Mouse (Mus musculus): ENCODE data around the gene Phf21a. TPM values are rescaled to one million over a fixed set of nuclear protein-coding genes. Genes with fewer than 3 reads are reported as not detected.

Gene Phf21a
- polyA plus RNA-seq, 1 experiment from 2014 or later, result 17.9 TPM

DNA sequence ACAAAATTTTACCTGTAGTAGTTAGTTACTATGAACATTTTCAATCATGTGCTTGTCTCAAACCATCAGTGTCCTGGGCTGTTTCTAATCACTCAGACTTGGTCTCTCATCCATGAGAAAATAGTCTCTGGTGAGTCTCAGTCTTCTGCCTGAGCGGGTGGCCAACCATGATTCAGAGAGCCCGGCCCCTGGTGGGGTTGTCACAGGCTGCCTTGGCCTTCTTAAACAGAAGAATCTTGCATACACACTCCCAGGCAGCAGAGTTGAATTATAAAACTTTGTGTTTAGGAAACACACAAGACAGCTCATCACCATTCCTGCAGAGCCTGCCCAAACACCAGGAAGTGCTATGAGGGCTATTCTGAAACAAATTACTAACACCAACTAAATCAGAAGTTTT lies 239.0 kb downstream of the Phf21a start:
- WGBS, result 93% methylated on average over 2 of the region's 2 CpGs
- H3K27me3 ChIP-seq (replicated peaks; ENCODE audit: control insufficient read depth, insufficient read depth, low read length), result no peaks in the 10 kb centered on the region
- no peak overlapping the region for H3K27ac ChIP-seq (ENCODE audit: low read length)
- no peak overlapping the region for H3K4me3 ChIP-seq (ENCODE audit: low read length)
- no peak overlapping the region for H3K4me2 ChIP-seq (ENCODE audit: low read depth, low read length)
- peaks cover 6% of the 10 kb centered on the region; the same call in 1 of the 2 replicates for H3K36me3 ChIP-seq (ENCODE audit: control insufficient read depth, insufficient read depth, low read length)
- no peaks in the 10 kb centered on the region for H3K4me1 ChIP-seq (ENCODE audit: control insufficient read depth, insufficient read depth, low read length)
- no peak overlapping the region for H3K9ac ChIP-seq (ENCODE audit: low read depth, low read length)
- no peaks in the 10 kb centered on the region for H3K9me3 ChIP-seq (ENCODE audit: control insufficient read depth, low read length)
- no peak for ATAC-seq

DNA sequence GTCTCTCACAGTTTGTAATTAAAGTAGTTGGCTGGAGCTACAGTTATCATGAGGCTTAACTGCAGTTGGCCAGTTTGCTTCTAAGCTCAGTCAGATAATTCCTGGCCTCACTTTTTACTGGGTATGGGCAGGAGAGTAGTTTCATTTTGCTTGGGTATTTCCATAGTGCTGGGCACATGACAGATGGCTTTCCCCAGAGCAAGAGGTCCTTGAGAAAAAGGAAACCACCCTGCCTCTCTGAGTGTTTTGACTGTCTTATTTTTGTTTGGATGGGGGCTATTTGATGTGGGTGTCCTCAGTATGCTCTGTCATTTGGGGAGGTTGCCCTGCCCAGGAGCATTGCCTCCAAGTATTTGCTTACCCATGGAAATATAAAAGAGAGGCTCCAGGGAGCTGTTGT lies 249.5 kb downstream of the Phf21a start:
- H3K4me2 ChIP-seq (ENCODE audit: low read depth, low read length), result no peak overlapping the region
- ATAC-seq, result no peak
- no peaks in the 10 kb centered on the region for H3K4me1 ChIP-seq (ENCODE audit: control insufficient read depth, insufficient read depth, low read length)
- no peak overlapping the region for H3K27ac ChIP-seq (ENCODE audit: low read length)
- no peaks in the 10 kb centered on the region for H3K9me3 ChIP-seq (ENCODE audit: control insufficient read depth, low read length)
- H3K27me3 ChIP-seq (replicated peaks; ENCODE audit: control insufficient read depth, insufficient read depth, low read length), result no peaks in the 10 kb centered on the region
- peaks cover 6% of the 10 kb centered on the region for H3K36me3 ChIP-seq (ENCODE audit: control insufficient read depth, insufficient read depth, low read length)
- no peak overlapping the region for H3K4me3 ChIP-seq (ENCODE audit: low read length)
- no peak overlapping the region for H3K9ac ChIP-seq (ENCODE audit: low read depth, low read length)

DNA sequence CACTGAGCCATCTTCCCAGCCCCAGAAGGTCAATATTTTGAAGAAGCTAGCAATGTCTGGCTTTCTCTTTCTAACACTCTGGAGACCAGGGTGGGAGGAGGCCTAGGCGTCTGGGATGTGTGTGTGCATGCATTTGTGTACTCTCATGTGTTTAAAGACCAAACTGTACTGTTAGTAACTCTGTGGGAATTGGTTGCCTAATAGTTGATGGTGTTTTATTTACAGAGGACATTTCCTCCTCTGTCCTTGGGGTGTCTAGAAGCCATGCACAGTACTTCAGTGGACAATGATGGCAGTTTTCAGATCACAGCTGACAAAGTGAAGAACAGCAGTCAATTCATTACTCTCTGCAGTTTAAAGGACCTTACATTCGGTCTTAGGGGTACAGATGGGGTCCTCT lies 254.3 kb downstream of the Phf21a start:
- Histone ChIP-seq H3K27ac (ENCODE audit: low read length) (no peak overlapping the region), H3K9me3 (ENCODE audit: control insufficient read depth, low read length) (no peaks in the 10 kb centered on the region), H3K4me2 (ENCODE audit: low read depth, low read length) (no peak overlapping the region), H3K36me3 (ENCODE audit: control insufficient read depth, insufficient read depth, low read length) (peaks cover 6% of the 10 kb centered on the region), H3K27me3 (replicated peaks; ENCODE audit: control insufficient read depth, insufficient read depth, low read length) (no peaks in the 10 kb centered on the region), H3K9ac (ENCODE audit: low read depth, low read length) (no peak overlapping the region), H3K4me3 (ENCODE audit: low read length) (no peak overlapping the region), H3K4me1 (ENCODE audit: control insufficient read depth, insufficient read depth, low read length) (no peaks in the 10 kb centered on the region)
- no peak for ATAC-seq
- 92% methylated on average over 2 of the region's 2 CpGs for WGBS

DNA sequence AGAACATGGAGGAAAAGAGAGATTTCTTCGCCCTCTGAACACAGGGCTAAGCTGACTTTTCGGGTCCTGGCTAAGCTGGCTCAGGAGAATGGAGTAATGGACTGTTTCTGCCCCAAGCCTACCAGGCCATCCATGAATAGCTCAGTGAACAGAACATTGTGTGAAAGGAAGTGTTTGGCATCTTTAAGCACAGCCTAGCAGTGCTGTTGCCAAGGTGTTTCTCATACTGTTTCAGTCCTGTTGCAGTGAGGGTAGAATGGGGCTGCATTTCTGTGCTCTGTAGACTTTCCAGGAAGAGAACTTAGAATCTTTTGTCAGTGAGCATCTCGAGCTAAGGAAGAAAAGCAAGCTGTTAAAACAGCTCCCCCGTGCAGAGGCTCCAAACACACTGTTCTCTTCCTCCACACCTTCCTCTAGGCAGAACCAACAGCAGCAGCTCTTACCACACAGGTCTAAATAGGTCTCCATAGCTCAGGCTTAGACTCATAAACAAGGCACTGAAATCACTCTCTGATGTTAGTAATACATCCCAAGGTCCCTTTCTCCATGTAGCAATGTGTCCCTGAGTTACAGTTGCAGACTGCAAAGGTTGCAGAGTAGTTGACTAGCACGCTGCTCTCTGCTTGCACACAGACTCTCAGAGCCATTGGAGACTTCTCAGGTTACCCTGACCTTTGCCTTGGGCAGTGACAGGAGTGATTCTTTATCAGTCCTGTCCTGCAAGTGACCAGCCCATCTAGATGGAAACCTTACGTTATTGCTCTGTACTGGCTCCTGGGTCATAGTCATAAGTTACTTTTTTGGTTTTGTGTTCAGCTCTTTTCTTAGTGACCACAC lies 256.9 kb downstream of the Phf21a start:
- peaks cover under 1% of the 10 kb centered on the region for H3K36me3 ChIP-seq (ENCODE audit: control insufficient read depth, insufficient read depth, low read length)
- no peak overlapping the region for H3K4me3 ChIP-seq (ENCODE audit: low read length)
- H3K27ac ChIP-seq (ENCODE audit: low read length), result no peak overlapping the region
- WGBS, result 56% methylated on average over 6 of the region's 6 CpGs
- no peaks in the 10 kb centered on the region for H3K9me3 ChIP-seq (ENCODE audit: control insufficient read depth, low read length)
- no peak overlapping the region for H3K4me2 ChIP-seq (ENCODE audit: low read depth, low read length)
- no peaks in the 10 kb centered on the region for H3K27me3 ChIP-seq (replicated peaks; ENCODE audit: control insufficient read depth, insufficient read depth, low read length)
- no peak overlapping the region for H3K9ac ChIP-seq (ENCODE audit: low read depth, low read length)
- no peaks in the 10 kb centered on the region for H3K4me1 ChIP-seq (ENCODE audit: control insufficient read depth, insufficient read depth, low read length)
- ATAC-seq, result no peak

DNA sequence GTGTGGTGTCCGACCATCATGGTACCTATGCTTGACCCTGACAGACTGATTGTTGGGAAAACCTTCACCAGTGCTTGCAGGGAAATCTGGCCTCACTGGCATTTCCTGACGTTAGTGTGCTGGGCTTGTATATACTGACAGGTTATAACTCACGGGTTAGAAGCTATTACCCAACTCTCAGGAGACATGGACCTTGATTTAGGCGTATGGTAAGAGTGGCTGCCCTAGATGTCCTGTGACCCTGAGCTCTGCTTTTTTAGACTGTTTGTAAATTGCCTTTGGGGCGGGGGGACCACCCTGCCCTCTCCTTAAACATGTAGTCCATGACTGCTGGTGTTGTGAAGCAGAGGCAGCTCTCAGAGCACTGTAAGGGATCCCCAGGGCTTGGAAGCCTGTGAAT lies 257.8 kb downstream of the Phf21a start:
- no peak overlapping the region for H3K9ac ChIP-seq (ENCODE audit: low read depth, low read length)
- H3K27me3 ChIP-seq (replicated peaks; ENCODE audit: control insufficient read depth, insufficient read depth, low read length), result no peaks in the 10 kb centered on the region
- no peaks in the 10 kb centered on the region for H3K9me3 ChIP-seq (ENCODE audit: control insufficient read depth, low read length)
- H3K27ac ChIP-seq (ENCODE audit: low read length), result no peak overlapping the region
- ATAC-seq, result no peak
- H3K36me3 ChIP-seq (ENCODE audit: control insufficient read depth, insufficient read depth, low read length), result no peaks in the 10 kb centered on the region; the same call in 1 of the 2 replicates
- WGBS, result 44% methylated on average over 5 of the region's 5 CpGs
- H3K4me2 ChIP-seq (ENCODE audit: low read depth, low read length), result no peak overlapping the region
- no peaks in the 10 kb centered on the region for H3K4me1 ChIP-seq (ENCODE audit: control insufficient read depth, insufficient read depth, low read length)
- no peak overlapping the region for H3K4me3 ChIP-seq (ENCODE audit: low read length)

DNA sequence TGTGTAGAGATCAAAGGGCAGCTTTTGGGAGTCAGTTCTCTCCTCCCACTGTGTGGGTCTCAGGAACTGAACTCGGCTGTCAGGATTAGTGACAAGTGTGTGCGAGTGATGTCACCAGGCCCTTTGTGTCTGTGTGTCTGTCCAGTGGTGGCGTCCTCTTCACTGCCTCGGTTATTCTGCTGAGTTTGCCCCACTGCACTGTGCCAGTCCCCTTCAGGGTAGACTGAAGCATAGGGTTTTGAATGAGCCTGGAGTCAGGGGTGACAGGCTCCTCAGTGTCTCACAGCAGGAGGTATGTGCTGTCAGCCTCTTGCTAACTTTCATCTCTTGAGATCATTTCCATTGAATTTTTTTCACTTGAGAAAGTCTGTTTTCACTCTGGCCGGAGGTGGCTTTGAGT lies 260.5 kb downstream of the Phf21a start:
- 81% methylated on average over 5 of the region's 5 CpGs for WGBS
- H3K4me3 ChIP-seq (ENCODE audit: low read length), result no peak overlapping the region
- H3K4me1 ChIP-seq (ENCODE audit: control insufficient read depth, insufficient read depth, low read length), result no peaks in the 10 kb centered on the region
- ATAC-seq, result no peak
- no peaks in the 10 kb centered on the region; the same call in 1 of the 2 replicates for H3K36me3 ChIP-seq (ENCODE audit: control insufficient read depth, insufficient read depth, low read length)
- no peak overlapping the region for H3K9ac ChIP-seq (ENCODE audit: low read depth, low read length)
- no peak overlapping the region for H3K4me2 ChIP-seq (ENCODE audit: low read depth, low read length)
- no peaks in the 10 kb centered on the region for H3K27me3 ChIP-seq (replicated peaks; ENCODE audit: control insufficient read depth, insufficient read depth, low read length)
- no peaks in the 10 kb centered on the region for H3K9me3 ChIP-seq (ENCODE audit: control insufficient read depth, low read length)
- H3K27ac ChIP-seq (ENCODE audit: low read length), result no peak overlapping the region

DNA sequence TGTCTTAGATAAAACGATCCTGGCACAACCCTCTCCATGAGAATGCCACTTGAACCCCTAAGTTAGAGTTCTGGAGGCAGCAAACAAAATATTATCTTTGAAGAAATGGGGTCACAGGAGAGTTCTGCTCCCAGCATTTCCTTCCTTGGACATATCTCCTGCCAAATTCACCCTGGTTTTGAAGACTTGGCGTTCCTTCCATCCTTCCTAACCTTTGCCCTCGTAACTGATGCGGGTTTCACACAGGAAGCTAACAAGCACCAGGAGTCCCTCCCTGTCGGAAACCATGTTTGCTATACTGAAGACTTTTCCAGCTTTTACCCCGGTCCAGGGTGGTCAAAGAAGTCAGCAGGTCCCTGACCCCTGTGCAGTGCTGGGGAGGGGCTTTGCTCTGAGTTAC lies 261.3 kb downstream of the Phf21a start:
- Histone ChIP-seq H3K4me3 (ENCODE audit: low read length) (no peak overlapping the region), H3K9me3 (ENCODE audit: control insufficient read depth, low read length) (no peaks in the 10 kb centered on the region), H3K27me3 (replicated peaks; ENCODE audit: control insufficient read depth, insufficient read depth, low read length) (no peaks in the 10 kb centered on the region), H3K4me1 (ENCODE audit: control insufficient read depth, insufficient read depth, low read length) (no peaks in the 10 kb centered on the region), H3K27ac (ENCODE audit: low read length) (no peak overlapping the region), H3K4me2 (ENCODE audit: low read depth, low read length) (no peak overlapping the region), H3K36me3 (ENCODE audit: control insufficient read depth, insufficient read depth, low read length) (peaks cover 4% of the 10 kb centered on the region), H3K9ac (ENCODE audit: low read depth, low read length) (no peak overlapping the region)
- 54% methylated on average over 6 of the region's 6 CpGs for WGBS
- ATAC-seq, result no peak

DNA sequence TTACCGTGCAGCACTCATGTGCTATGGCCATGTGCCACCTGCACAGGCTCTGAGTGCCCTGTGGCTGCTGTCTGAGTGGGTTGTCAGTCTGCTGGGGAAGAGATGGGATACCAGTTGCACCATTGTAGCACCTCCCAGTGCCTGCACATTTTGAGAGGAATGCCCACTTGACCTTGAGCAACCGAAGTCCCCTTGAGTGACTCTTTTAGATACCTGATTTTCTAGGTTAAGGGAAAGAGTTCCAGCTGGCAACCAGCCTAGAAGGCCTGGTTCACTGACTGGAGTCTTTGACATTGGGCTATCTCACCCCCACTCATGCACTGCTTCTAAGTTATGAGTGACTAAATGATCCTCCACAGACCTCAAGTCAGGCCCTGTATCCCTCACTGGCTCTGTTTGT lies 266.4 kb downstream of the Phf21a start:
- Histone ChIP-seq H3K4me2 (ENCODE audit: low read depth, low read length) (no peak overlapping the region), H3K9ac (ENCODE audit: low read depth, low read length) (no peak overlapping the region), H3K36me3 (ENCODE audit: control insufficient read depth, insufficient read depth, low read length) (peaks cover 12% of the 10 kb centered on the region; the same call in 1 of the 2 replicates), H3K27ac (ENCODE audit: low read length) (no peak overlapping the region), H3K27me3 (replicated peaks; ENCODE audit: control insufficient read depth, insufficient read depth, low read length) (no peaks in the 10 kb centered on the region), H3K9me3 (ENCODE audit: control insufficient read depth, low read length) (no peaks in the 10 kb centered on the region), H3K4me1 (ENCODE audit: control insufficient read depth, insufficient read depth, low read length) (0 out of 2 replicates have a peak, but pooled peaks cover 4% of the 10 kb centered on the region), H3K4me3 (ENCODE audit: low read length) (no peak overlapping the region)
- ATAC-seq, result no peak
- WGBS, result 83% methylated on average over 2 of the region's 2 CpGs

DNA sequence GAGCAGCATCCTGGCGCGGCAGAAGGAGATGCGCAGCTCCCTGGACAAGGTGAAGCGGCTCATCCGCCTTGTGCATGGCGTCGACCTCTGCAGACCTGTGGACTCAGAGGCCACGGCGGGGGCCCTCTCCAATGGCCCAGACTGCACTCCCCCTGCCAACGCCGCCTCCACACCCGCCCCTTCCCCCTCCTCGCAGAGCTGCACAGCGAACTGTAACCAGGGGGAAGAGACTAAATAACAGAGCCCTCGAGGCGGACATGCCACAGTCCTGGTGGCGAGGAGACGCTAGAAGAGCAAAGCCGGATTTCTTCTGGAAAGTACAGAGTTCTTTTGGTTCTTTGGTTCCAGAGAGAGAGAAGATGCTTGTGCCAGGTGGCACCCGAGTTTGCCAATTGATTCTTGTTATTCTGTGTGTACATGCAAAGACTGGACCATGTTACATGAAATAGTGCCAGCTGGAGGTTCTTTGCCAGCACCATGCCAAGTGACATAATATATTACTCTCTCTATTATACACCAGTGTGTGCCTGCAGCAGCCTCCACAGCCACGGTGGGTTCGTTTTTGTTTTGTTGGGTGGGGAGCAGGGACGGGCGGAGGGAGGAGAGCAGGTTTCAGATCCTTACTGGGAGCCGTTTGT lies 267.4 kb downstream of the Phf21a start:
- Histone ChIP-seq H3K9ac (ENCODE audit: low read depth, low read length) (no peak overlapping the region), H3K27ac (ENCODE audit: low read length) (peak overlapping the region; percentile 41; the same call in 1 of the 2 replicates), H3K4me2 (ENCODE audit: low read depth, low read length) (no peak overlapping the region), H3K4me3 (ENCODE audit: low read length) (no peak overlapping the region), H3K36me3 (ENCODE audit: control insufficient read depth, insufficient read depth, low read length) (peaks cover 12% of the 10 kb centered on the region; the same call in 1 of the 2 replicates), H3K27me3 (replicated peaks; ENCODE audit: control insufficient read depth, insufficient read depth, low read length) (no peaks in the 10 kb centered on the region), H3K4me1 (ENCODE audit: control insufficient read depth, insufficient read depth, low read length) (0 out of 2 replicates have a peak, but pooled peaks cover 4% of the 10 kb centered on the region), H3K9me3 (ENCODE audit: control insufficient read depth, low read length) (no peaks in the 10 kb centered on the region)
- 0 out of 2 replicates have a peak, but pooled peaks have one; percentile 26 for ATAC-seq
- WGBS, result 73% methylated on average over 24 of the region's 25 CpGs

Data from intestine, embryonic 16.5 days (tissue).